Comparison of ENCODE assay signal across 12 mouse cellular contexts in genomic region chr17:45814586-45814985, GRCm38 (mm10).
DNase-seq lines count a peak whose midpoint lies in the region; ATAC-seq lines count a peak whose summit lies in the region.
"Had no signal": no experiment of that assay in that cellular context is flagged by ENCODE, and none has a peak within 500 bp of the region (broad histone marks: within the 10 kb centered on the region; RNA-seq: fewer than 3 reads in every experiment).

No protein-coding gene starts in this region.

- H3K9me3 ChIP-seq in embryonic facial prominence, embryonic 10.5 days, result no peaks in the 10 kb centered on the region
- H3K9me3 ChIP-seq in intestine, embryonic 16.5 days (ENCODE audit: control insufficient read depth, low read length), result no peaks in the 10 kb centered on the region

- H3K4me2 ChIP-seq in intestine, embryonic 16.5 days (ENCODE audit: low read depth, low read length), result no peak overlapping the region

- peaks cover 24% of the 10 kb centered on the region for H3K4me1 ChIP-seq in embryonic facial prominence, embryonic 10.5 days
- H3K4me1 ChIP-seq in intestine, embryonic 16.5 days (ENCODE audit: control insufficient read depth, insufficient read depth, low read length), result peaks cover 12% of the 10 kb centered on the region; the same call in 1 of the 2 replicates

- no peaks in the 10 kb centered on the region for H3K36me3 ChIP-seq in embryonic facial prominence, embryonic 10.5 days (replicated peaks)
- no peaks in the 10 kb centered on the region for H3K36me3 ChIP-seq in intestine, embryonic 16.5 days (ENCODE audit: control insufficient read depth, insufficient read depth, low read length)

- ATAC-seq in intestine, embryonic 16.5 days, result peak; percentile 52
- no peak for ATAC-seq in CD4-positive, CD25-positive, alpha-beta regulatory T cell, adult 4 months
- ATAC-seq: hindbrain, postnatal 0 days had no signal

- H3K27ac ChIP-seq in embryonic facial prominence, embryonic 10.5 days (replicated peaks), result peak overlapping the region; percentile 36; the same call in 1 of the 2 replicates
- 0 out of 2 replicates have a peak overlapping the region, but pooled peaks have one; percentile 31 for H3K27ac ChIP-seq in intestine, embryonic 16.5 days (ENCODE audit: low read length)
- H3K27ac ChIP-seq: hindbrain, postnatal 0 days had no signal

- 21% methylated on average over 11 of the region's 11 CpGs for WGBS in embryonic facial prominence, embryonic 10.5 days
- 14% methylated on average over 11 of the region's 11 CpGs for WGBS in intestine, embryonic 16.5 days

- H3K9ac ChIP-seq in intestine, embryonic 16.5 days (ENCODE audit: low read depth, low read length), result 0 out of 2 replicates have a peak overlapping the region, but pooled peaks have one; percentile 28

- peak; percentile 36 to 52 for DNase-seq in kidney, postnatal 4 days
- no peak for DNase-seq in kidney, adult 18-20 months
- peak; percentile 79 for DNase-seq in MN1 (ENCODE audit: low spot score)
- peak; percentile 39 for DNase-seq in embryonic facial prominence, embryonic 10.5 days (ENCODE audit: low spot score)
- no peak for DNase-seq in right cerebral cortex, adult 18-20 months
- DNase-seq in thymus, postnatal 14 days, result no peak
- DNase-seq: lung, adult 18-20 months; right cerebral cortex, postnatal 14 days; thymus, postnatal 4 days had no signal

- H3K27me3 ChIP-seq in embryonic facial prominence, embryonic 10.5 days (replicated peaks; ENCODE audit: low read depth, poor library complexity, severe bottlenecking), result peaks cover 33% of the 10 kb centered on the region
- no peaks in the 10 kb centered on the region for H3K27me3 ChIP-seq in intestine, embryonic 16.5 days (replicated peaks; ENCODE audit: control insufficient read depth, insufficient read depth, low read length)

- H3K4me3 ChIP-seq in embryonic facial prominence, embryonic 10.5 days, result no peak overlapping the region
- H3K4me3 ChIP-seq in intestine, embryonic 16.5 days (ENCODE audit: low read length), result no peak overlapping the region

Comparison
In these comparisons a context has a peak if more than half of its experiments do, and no peak if none do; other contexts are left out.
1. DNase-seq: peak in kidney, postnatal 4 days (2 of 2), MN1 (single experiment) and embryonic facial prominence, embryonic 10.5 days (single experiment); none in kidney, adult 18-20 months (single experiment), right cerebral cortex, adult 18-20 months (single experiment) and thymus, postnatal 14 days (single experiment).